Mouse (Mus musculus): ENCODE measurements around the gene Hsf5.

Gene Hsf5

GRCm38 (mm10) chr11:87639206-87639605, 22.2 kb downstream of the Hsf5 start:
- DNase-seq (ENCODE audit: extremely low read depth, low read depth): peak; percentile 55

DNA sequence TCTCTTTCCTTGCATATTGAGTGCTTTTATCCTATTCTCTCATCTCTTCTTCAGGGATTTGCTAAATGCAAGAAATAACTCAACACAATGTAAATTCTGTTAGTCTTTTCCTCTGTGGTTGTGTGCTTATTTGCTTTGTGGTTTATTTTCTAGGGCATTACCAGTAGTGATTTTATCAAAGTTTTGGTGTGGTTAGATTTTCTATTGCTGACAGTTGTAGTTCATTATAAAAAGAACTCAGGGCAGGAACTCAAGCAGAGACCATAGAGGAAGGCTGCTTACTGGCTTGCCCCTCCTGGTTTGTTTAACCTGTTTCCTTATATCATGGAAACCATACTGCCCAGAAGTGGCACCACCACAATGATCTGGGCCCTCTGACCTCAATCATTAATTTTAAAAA, 25.9 kb downstream of the Hsf5 start:
- DNase-seq (ENCODE audit: extremely low read depth, low read depth): no peak

DNA sequence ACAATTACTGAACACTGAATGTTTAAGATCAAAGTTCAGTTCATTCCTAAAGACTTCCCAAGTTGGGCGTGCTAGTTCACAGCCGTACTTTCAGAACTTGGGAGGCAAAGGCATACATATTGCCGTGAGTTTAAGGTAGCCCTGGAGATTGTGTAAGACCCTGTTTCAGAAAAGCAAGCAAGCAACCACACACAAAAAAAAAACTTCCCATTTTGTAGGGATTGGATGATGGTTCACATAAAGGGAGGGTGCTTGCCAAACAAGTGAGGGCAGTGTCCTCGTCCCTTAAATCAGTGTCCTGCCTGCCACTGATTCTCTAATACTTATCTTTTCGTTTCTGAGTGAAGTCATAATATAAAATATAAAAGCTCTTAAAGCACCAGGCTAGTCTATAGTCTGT, 37.7 kb downstream of the Hsf5 start:
- DNase-seq (ENCODE audit: extremely low read depth, low read depth): no peak

- no peak for DNase-seq (ENCODE audit: extremely low read depth, low read depth)
Measured at GRCm38 (mm10) chr11:87659216-87659615, 42.3 kb downstream of the Hsf5 start.

DNA sequence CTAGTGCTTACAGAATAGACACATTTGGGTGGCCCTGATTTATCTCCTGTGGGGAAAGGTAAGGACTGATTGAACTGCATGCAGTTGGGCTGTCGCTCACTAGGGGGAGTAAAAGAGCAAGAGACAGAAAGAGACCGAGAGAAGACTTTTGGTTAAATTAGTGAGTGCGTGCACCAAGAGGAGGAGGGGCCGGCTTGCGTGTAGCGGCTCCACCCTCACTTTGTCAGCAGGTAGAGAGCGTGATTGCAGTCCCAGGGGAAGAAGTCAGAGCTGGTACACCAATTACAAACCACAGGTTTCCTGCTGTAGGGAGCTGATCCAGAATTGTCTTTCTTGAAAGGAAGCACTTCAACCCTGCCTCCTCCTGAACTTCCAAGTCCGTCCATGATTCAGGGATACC, 45.4 kb downstream of the Hsf5 start, which contains the start of gene Rnf43:
Rnf43 (plus strand) TSS at position 316 of the 400 bp plus-strand sequence.
- peak; percentile 52 for DNase-seq (ENCODE audit: extremely low read depth, low read depth)

DNA sequence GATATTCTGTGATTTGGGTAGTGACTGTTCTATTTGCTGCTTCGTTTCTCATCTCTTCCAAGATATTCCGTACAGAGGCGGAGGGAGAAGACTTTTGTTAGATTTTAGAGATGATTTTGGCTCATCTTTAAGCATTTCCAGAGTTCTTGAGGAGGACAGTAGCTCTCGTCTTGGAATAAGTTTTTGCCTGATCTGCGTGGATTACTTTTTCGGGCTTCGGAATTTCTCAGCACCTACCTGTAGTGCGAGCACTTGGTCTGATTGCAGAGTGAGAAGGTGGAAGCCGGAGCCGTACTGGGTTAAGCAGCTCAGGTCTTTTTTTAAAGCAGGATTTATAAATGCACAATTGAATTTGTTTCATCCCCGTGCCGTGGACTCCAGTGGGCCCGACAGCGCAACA, 45.9 kb downstream of the Hsf5 start:
- DNase-seq (ENCODE audit: extremely low read depth, low read depth): no peak

- DNase-seq (ENCODE audit: extremely low read depth, low read depth): no peak
Measured at GRCm38 (mm10) chr11:87663948-87664347, 47.0 kb downstream of the Hsf5 start.

GRCm38 (mm10) chr11:87664521-87664920, 47.6 kb downstream of the Hsf5 start:
- no peak for DNase-seq (ENCODE audit: extremely low read depth, low read depth)

GRCm38 (mm10) chr11:87665224-87665623, 48.3 kb downstream of the Hsf5 start:
- no peak for DNase-seq (ENCODE audit: extremely low read depth, low read depth)

- DNase-seq (ENCODE audit: extremely low read depth, low read depth): no peak
Measured at GRCm38 (mm10) chr11:87665658-87666057, 48.7 kb downstream of the Hsf5 start.

DNA sequence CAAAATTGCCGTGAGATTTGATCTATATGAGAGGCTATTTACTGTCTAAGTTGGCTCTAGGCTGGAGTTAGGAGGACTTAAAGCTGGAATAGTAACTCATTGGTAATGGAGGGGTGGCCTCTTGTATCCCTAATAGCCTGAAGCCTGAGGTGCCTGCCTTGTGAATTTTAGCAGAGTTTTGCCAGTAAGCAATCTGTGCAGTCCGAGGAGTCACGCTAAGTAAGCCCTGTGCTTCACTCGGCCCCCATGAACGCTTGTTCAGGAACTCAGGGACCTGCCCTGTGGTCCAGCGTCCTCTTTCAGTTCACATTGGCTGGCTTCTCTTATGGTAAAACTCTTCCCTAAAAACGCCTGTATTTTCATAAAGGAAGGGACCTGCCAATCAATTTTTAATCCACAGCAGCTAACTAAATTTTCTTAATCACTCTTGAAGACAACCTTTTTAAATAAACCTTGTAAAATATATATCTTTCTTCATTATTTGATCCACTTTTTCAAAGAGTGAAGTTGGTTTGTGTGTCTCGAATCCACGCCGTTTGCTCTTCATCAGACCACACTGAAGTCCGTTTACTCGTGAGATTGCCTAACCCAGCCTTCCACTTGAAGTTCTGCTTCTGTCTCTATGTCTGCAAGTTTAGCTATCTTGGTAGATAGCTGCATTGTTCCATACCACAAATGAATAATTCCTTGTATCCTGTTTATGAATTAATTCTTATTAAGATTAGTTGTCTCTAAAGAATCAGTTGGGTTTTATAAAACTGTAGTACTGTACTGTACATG, 49.5 kb downstream of the Hsf5 start:
- no peak for DNase-seq (ENCODE audit: extremely low read depth, low read depth)

GRCm38 (mm10) chr11:87667107-87668090, 50.4 kb downstream of the Hsf5 start:
- no peak for DNase-seq (ENCODE audit: extremely low read depth, low read depth)

- no peak for DNase-seq (ENCODE audit: extremely low read depth, low read depth)
Measured at GRCm38 (mm10) chr11:87673282-87673681, 56.3 kb downstream of the Hsf5 start.

- no peak for DNase-seq (ENCODE audit: extremely low read depth, low read depth)
Measured at GRCm38 (mm10) chr11:87675606-87676005, 58.6 kb downstream of the Hsf5 start.

GRCm38 (mm10) chr11:87677756-87678155, 60.8 kb downstream of the Hsf5 start:
- no peak for DNase-seq (ENCODE audit: extremely low read depth, low read depth)

DNA sequence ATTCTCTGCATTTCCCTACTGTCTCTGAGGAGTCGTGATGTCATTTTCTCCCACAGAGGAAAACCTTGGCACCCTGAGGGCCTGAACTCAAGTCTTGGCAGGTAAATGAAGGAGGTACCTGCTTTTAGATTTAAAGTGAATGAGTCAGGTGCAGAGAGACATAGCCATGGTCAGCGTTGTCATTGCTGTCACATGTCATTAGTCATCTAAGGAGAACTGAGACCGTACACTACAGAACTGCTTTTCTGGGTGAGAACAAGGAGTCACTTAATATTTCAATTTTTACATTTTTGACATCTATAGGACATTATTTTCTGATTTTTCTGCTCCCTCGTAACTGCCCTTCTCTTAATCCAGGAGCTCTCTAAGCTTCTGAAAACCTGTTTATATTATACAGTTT, 61.6 kb downstream of the Hsf5 start:
- no peak for DNase-seq (ENCODE audit: extremely low read depth, low read depth)

GRCm38 (mm10) chr11:87678976-87679375, 62.0 kb downstream of the Hsf5 start:
- no peak for DNase-seq (ENCODE audit: extremely low read depth, low read depth)

DNA sequence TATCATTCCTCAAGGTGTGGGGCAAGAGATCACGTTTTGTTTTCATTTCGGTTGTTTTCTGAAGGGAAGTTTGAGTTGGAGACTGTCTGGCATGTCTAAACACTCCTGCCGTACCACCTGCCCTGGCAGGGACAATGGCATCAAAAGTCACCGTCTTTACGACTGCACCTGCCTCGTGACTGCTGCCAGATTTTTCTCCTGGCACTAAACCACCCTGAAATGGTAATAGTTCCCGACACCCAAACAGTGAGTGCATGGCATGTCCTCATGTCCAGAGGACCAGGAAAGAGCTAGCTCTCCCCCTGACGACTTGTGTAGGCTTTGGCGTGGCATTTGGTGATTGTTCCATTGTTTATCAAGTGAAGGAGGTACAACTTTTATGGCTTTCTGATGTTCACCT, 63.8 kb downstream of the Hsf5 start:
- DNase-seq (ENCODE audit: extremely low read depth, low read depth): no peak

GRCm38 (mm10) chr11:87682096-87682495, 65.1 kb downstream of the Hsf5 start:
- no peak for DNase-seq (ENCODE audit: extremely low read depth, low read depth)

DNA sequence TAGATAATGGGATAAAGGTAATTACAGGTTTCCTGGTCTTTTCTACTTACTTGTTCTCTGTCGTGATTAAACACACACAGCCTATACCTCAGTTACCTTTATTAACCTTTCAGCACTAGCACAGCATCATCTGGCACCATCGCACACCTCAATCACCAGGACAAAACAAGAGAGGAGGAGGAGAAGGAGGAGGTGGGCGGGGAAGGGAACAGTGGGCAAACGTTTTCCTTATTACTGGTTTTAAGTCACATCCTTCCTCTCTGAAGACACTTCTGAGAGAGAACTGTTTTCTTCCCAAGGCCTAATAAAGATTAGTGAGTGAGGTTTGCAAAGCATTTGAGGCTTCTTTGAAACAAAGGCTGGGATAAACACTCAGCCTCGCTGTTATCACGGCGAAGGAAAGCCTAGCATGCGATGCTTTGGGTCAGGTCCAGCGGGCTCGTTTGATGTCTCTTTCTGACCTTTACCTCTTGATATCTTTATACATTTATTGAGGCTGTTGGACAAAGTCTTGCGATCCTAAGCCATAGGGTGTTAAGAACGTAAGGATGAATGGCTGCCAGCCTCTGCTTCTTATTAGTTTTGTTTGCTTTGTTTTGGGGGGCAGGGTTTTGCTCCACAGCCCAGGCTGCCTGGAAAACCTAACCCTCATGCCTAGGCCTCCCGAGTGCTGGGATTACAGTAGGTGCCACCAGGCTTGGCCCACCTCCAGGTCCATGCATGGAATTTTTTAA, 66.0 kb downstream of the Hsf5 start:
- no peak for DNase-seq (ENCODE audit: extremely low read depth, low read depth)

DNA sequence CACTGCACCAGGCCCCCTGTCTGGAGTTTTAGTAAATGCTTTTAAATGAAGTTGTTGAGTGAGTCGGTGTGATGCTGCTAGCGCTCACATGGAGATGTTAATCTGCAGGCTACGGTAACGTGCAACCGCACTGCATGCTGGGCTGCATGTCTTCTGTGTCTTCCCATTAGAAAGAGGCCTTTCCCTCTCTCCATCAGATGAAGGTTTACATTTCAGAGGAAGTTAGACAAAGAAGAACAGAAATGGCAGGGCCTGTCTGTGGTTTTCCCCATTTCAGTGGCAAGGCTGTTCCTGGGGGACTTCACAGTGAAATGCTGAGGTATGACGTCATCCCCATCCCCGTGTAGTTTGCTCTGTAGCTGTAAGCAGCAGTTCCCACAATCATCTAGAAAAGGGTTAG, 69.4 kb downstream of the Hsf5 start:
- no peak for DNase-seq (ENCODE audit: extremely low read depth, low read depth)
